ENCODE assay signal across 17 mouse cellular contexts in genomic region chr6:84268111-84268510, GRCm38 (mm10).
DNase-seq lines count a peak whose midpoint lies in the region.
"Had no signal": no experiment of that assay in that cellular context is flagged by ENCODE, and none has a peak within 500 bp of the region (broad histone marks: within the 10 kb centered on the region; RNA-seq: fewer than 3 reads in every experiment).

No protein-coding gene starts in this region.

- DNase-seq in adrenal gland, adult 2 months = peak; percentile 82
- no peak for DNase-seq in adrenal gland, postnatal 4 days (ENCODE audit: low spot score in 2 of 2)
- peak; percentile 87 for DNase-seq in heart, adult 11 months
- DNase-seq in heart, postnatal 4 days = no peak
- DNase-seq in adipocyte (ENCODE audit: low spot score) = peak; percentile 74
- DNase-seq in adrenal gland, postnatal 36 days = peak; percentile 63 to 72
- no peak for DNase-seq in urinary bladder, postnatal 14 days (ENCODE audit: low spot score)
- no peak for DNase-seq in layer of hippocampus, postnatal 14 days (ENCODE audit: low spot score in 2 of 2)
- DNase-seq: cerebellum, adult 9-10 months; cerebellum, postnatal 36 days; heart, adult 2 months; heart, postnatal 10 days; liver, postnatal 0 days; lung, postnatal 36 days; right cerebral cortex, postnatal 25 days; spleen, adult 18-20 months; thymus, postnatal 25 days had no signal

Comparison
In these comparisons a context has a peak if more than half of its experiments do, and no peak if none do; other contexts are left out.
1. DNase-seq: peak in adrenal gland, adult 2 months (single experiment), heart, adult 11 months (single experiment), adipocyte (single experiment) and adrenal gland, postnatal 36 days (2 of 2); none in adrenal gland, postnatal 4 days (0 of 2), heart, postnatal 4 days (single experiment), urinary bladder, postnatal 14 days (single experiment) and layer of hippocampus, postnatal 14 days (0 of 2).